Mouse (Mus musculus): ENCODE data around the gene A830005F24Rik. TPM values are rescaled to one million over a fixed set of nuclear protein-coding genes. Genes with fewer than 3 reads are reported as not detected.
"Not testable (repeated sequence)": the region's sequence is repeated elsewhere in the genome, so short reads cannot be mapped to it uniquely, and the experiment has no call there.

The A830005F24Rik gene
- polyA plus RNA-seq, 1 experiment from 2014 or later, result 2.3 TPM

DNA sequence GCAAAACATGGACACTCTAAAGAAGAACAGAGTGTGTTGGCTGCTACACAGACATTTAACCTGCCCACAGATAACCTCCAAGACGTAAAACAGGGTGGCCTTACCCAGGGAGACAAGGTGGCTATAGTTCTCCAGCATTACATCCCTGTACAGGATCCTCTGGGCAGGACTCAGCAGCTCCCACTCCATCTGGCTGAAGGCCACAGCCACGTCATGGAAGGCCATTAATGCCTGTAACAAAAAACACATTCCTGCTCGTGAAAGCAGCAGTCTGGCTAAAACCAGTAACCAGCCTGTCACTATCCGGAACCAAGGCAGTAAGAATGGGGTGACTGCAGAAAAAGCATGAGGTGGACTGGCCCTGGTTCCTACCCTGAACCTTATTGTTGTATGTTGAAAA, 14.7 kb upstream of the A830005F24Rik start:
- Histone ChIP-seq H3K9me3 (ENCODE audit: control insufficient read depth, low read length) (no peaks in the 10 kb centered on the region; the same call in 1 of the 2 replicates), H3K9ac (ENCODE audit: low read length) (no peak overlapping the region), H3K36me3 (ENCODE audit: control insufficient read depth, insufficient read depth, low read length) (no peaks in the 10 kb centered on the region; the same call in 1 of the 2 replicates), H3K27me3 (ENCODE audit: control insufficient read depth, insufficient read depth, low read length) (no peaks in the 10 kb centered on the region), H3K4me1 (replicated peaks; ENCODE audit: control insufficient read depth, insufficient read depth, low read length) (peaks cover 7% of the 10 kb centered on the region; the same call in 1 of the 2 replicates), H3K4me2 (ENCODE audit: low read depth, low read length, severe bottlenecking) (no peak overlapping the region), H3K27ac (ENCODE audit: low read depth, low read length) (no peak overlapping the region), H3K4me3 (ENCODE audit: low read depth, low read length) (no peak overlapping the region)
- WGBS, result 79% methylated on average over 4 of the region's 4 CpGs
- DNase-seq (ENCODE audit: low spot score), result no peak
- ATAC-seq (replicated peaks; ENCODE audit: low FRiP score), result no peak

DNA sequence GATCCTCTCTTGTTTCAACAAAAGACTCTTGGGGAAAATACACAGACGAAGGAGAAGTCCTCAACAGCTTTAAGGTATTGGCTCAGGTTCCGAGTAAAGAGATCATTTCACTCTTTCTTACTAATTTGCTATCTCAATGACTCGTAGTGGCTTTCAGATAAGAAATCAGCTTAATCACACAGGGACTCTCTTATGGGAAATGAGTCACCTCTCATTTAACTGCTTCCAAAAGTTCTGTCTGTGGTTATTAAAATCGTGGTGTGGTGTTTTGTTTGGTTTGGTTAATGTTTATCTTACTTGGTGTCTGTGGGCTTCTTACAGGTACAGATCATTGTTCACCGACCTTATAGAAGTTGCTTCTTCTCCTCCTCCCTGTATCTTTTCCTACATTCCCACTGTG, 10.9 kb upstream of the A830005F24Rik start:
- H3K4me1 ChIP-seq (replicated peaks; ENCODE audit: control insufficient read depth, insufficient read depth, low read length), result peaks cover 7% of the 10 kb centered on the region; the same call in 1 of the 2 replicates

DNA sequence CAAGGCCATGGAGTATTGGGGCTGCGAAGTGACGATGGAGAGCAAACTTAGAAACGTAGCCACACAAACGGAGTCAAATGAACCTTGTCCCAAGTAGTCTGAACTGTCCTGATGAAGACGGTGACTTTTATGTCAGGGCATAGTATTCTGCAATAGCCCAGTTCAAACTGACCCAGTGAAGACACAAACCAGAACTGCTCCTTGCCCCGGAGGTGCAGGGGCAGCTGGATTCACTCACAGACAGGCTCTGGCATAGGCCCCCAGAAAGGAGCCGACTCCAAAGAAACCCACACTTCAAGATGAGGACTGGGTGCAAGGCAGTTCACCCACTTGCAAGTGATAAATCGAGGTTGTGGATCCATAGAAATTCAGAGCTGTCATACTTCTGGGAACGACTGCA, 4.7 kb upstream of the A830005F24Rik start:
- 91% methylated on average over 9 of the region's 9 CpGs for WGBS
- Histone ChIP-seq H3K9ac (ENCODE audit: low read length) (no peak overlapping the region), H3K27ac (ENCODE audit: low read depth, low read length) (no peak overlapping the region), H3K4me1 (replicated peaks; ENCODE audit: control insufficient read depth, insufficient read depth, low read length) (no peaks in the 10 kb centered on the region; the same call in 1 of the 2 replicates), H3K4me2 (ENCODE audit: low read depth, low read length, severe bottlenecking) (no peak overlapping the region), H3K27me3 (ENCODE audit: control insufficient read depth, insufficient read depth, low read length) (no peaks in the 10 kb centered on the region), H3K9me3 (ENCODE audit: control insufficient read depth, low read length) (no peaks in the 10 kb centered on the region), H3K4me3 (ENCODE audit: low read depth, low read length) (no peak overlapping the region), H3K36me3 (ENCODE audit: control insufficient read depth, insufficient read depth, low read length) (no peaks in the 10 kb centered on the region; the same call in 1 of the 2 replicates)
- ATAC-seq (replicated peaks; ENCODE audit: low FRiP score) (no peak), DNase-seq (ENCODE audit: low spot score) (no peak)

More for the DNA sequence above, 10.9 kb upstream of the A830005F24Rik start:
- no peak for ATAC-seq (replicated peaks; ENCODE audit: low FRiP score)
- Histone ChIP-seq H3K4me2 (ENCODE audit: low read depth, low read length, severe bottlenecking) (no peak overlapping the region), H3K9ac (ENCODE audit: low read length) (no peak overlapping the region), H3K9me3 (ENCODE audit: control insufficient read depth, low read length) (no peaks in the 10 kb centered on the region), H3K36me3 (ENCODE audit: control insufficient read depth, insufficient read depth, low read length) (no peaks in the 10 kb centered on the region; the same call in 1 of the 2 replicates), H3K27ac (ENCODE audit: low read depth, low read length) (no peak overlapping the region), H3K4me3 (ENCODE audit: low read depth, low read length) (no peak overlapping the region), H3K27me3 (ENCODE audit: control insufficient read depth, insufficient read depth, low read length) (no peaks in the 10 kb centered on the region)
- no peak for DNase-seq (ENCODE audit: low spot score)
- 62% methylated on average over 5 of the region's 5 CpGs for WGBS

DNA sequence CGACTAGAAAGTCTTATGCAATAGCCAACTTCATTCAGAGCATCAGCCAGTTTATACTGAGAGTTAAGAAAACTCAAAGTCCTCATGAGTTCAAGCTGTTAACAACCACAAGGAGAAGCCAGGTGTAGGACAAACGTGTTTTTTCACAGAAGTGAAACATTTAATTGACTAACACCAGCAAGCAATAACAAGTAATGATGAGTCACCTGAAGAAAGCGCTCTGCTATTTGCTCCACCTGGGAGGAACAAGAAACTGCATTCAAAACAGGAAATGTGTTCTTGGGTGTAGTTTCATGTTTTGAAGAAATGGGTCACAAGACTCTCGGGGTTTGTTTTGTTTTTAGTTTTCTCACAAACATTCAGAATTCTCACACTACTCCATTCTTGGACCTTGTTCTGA, 2.5 kb downstream of the A830005F24Rik start:
- no peaks in the 10 kb centered on the region for H3K36me3 ChIP-seq (ENCODE audit: control insufficient read depth, insufficient read depth, low read length)
- DNase-seq (ENCODE audit: low spot score) (no peak), ATAC-seq (replicated peaks; ENCODE audit: low FRiP score) (no peak)
- no peaks in the 10 kb centered on the region; the same call in 1 of the 2 replicates for H3K4me1 ChIP-seq (replicated peaks; ENCODE audit: control insufficient read depth, insufficient read depth, low read length)
- H3K27me3 ChIP-seq (ENCODE audit: control insufficient read depth, insufficient read depth, low read length), result no peaks in the 10 kb centered on the region
- H3K27ac ChIP-seq (ENCODE audit: low read depth, low read length), result no peak overlapping the region
- no peak overlapping the region for H3K9ac ChIP-seq (ENCODE audit: low read length)
- 88% methylated on average over 4 of the region's 4 CpGs for WGBS
- no peak overlapping the region for H3K4me2 ChIP-seq (ENCODE audit: low read depth, low read length, severe bottlenecking)
- H3K4me3 ChIP-seq (ENCODE audit: low read depth, low read length), result no peak overlapping the region
- no peaks in the 10 kb centered on the region; the same call in 1 of the 2 replicates for H3K9me3 ChIP-seq (ENCODE audit: control insufficient read depth, low read length)

DNA sequence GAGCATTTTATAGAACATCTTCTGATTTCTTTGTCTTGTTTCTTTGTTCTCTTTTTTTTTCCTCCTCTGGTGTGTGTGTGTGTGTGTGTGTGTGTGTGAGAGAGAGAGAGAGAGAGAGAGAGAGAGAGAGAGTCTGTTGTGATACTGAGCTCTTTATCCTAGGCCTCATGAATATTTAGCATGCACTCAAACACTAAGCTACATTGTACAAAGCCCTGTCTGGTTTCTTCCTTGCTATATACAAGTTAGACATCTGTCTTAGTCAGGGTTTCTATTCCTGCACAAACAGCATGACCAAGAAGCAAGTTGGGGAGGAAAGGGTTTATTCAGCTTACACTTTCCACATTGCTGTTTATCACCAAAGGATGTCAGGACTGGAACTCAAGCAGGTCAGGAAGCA, 5.8 kb downstream of the A830005F24Rik start:
- not testable (repeated sequence) for H3K27ac ChIP-seq (ENCODE audit: low read depth, low read length); DNase-seq (ENCODE audit: low spot score); H3K4me2 ChIP-seq (ENCODE audit: low read depth, low read length, severe bottlenecking); H3K36me3 ChIP-seq (ENCODE audit: control insufficient read depth, insufficient read depth, low read length); H3K4me1 ChIP-seq (replicated peaks; ENCODE audit: control insufficient read depth, insufficient read depth, low read length); H3K4me3 ChIP-seq (ENCODE audit: low read depth, low read length); H3K27me3 ChIP-seq (ENCODE audit: control insufficient read depth, insufficient read depth, low read length); H3K9me3 ChIP-seq (ENCODE audit: control insufficient read depth, low read length); ATAC-seq (replicated peaks; ENCODE audit: low FRiP score); H3K9ac ChIP-seq (ENCODE audit: low read length)

DNA sequence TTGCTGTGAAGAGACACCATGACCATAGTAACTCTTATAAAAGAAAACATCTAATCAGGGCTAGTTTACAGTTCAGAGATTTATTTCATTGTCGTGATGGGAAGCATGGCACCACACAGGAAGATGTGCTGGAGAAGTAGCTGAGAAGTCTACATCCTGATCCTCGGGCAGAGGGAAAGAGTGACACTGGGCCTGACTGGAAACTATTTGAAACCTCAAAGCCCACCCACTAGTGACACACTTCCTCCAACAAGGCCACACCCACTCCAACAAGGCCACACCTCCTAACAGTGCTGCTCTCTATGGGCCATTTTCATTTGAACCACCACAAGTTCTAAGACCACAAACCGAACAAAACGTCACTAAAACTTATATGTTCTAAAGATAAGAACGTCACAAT, 12.4 kb downstream of the A830005F24Rik start:
- Histone ChIP-seq H3K4me1 (replicated peaks; ENCODE audit: control insufficient read depth, insufficient read depth, low read length) (0 out of 2 replicates have a peak, but pooled peaks cover 2% of the 10 kb centered on the region), H3K4me3 (ENCODE audit: low read depth, low read length) (no peak overlapping the region), H3K27me3 (ENCODE audit: control insufficient read depth, insufficient read depth, low read length) (no peaks in the 10 kb centered on the region), H3K4me2 (ENCODE audit: low read depth, low read length, severe bottlenecking) (no peak overlapping the region), H3K27ac (ENCODE audit: low read depth, low read length) (no peak overlapping the region), H3K9me3 (ENCODE audit: control insufficient read depth, low read length) (no peaks in the 10 kb centered on the region), H3K36me3 (ENCODE audit: control insufficient read depth, insufficient read depth, low read length) (no peaks in the 10 kb centered on the region), H3K9ac (ENCODE audit: low read length) (no peak overlapping the region)
- ATAC-seq (replicated peaks; ENCODE audit: low FRiP score) (no peak), DNase-seq (ENCODE audit: low spot score) (no peak)
- WGBS, result 77% methylated on average over 5 of the region's 5 CpGs

DNA sequence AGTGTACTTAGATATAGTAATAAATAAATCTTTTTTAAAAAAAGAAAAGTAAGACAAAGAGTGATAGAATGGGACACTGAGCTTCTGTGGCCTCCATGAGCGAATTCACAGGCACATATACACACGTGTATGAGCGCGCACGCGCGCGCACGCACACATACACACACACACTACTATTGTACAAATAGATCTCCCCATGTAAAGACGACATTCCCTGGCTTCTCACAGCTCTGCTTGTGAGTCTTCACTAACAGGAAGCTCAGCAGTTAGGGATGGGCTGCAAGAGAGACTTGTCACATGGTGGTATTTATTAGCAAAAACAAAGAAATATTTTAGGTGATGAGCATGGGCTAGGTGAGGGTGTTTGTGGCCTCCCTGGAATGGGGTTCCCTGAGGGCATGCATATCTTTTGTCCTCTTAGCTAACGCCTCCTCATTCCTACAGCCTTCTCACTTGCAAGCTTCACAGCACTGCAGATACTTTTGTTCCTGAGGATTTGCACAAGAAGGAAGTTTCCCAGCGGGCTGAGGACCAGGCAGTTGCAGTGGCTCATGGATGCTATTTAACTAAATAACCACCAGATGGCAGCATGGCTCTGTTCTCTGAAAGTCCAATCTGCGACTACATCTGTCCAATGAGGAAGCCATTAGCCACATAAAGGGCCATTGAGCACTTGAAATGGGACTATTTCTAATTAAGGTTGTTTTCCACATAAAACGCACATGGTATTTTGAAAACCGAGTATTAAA, 14.9 kb downstream of the A830005F24Rik start:
- H3K4me1 ChIP-seq (replicated peaks; ENCODE audit: control insufficient read depth, insufficient read depth, low read length), result 0 out of 2 replicates have a peak, but pooled peaks cover 2% of the 10 kb centered on the region
- ATAC-seq (replicated peaks; ENCODE audit: low FRiP score) (no peak; the same call in 1 of the 2 replicates), DNase-seq (ENCODE audit: low spot score) (peak; percentile 73)
- H3K27ac ChIP-seq (ENCODE audit: low read depth, low read length), result no peak overlapping the region
- 56% methylated on average over 15 of the region's 15 CpGs for WGBS
- no peak overlapping the region for H3K4me3 ChIP-seq (ENCODE audit: low read depth, low read length)
- H3K27me3 ChIP-seq (ENCODE audit: control insufficient read depth, insufficient read depth, low read length), result no peaks in the 10 kb centered on the region
- H3K36me3 ChIP-seq (ENCODE audit: control insufficient read depth, insufficient read depth, low read length), result no peaks in the 10 kb centered on the region
- H3K9ac ChIP-seq (ENCODE audit: low read length), result no peak overlapping the region
- no peaks in the 10 kb centered on the region for H3K9me3 ChIP-seq (ENCODE audit: control insufficient read depth, low read length)
- H3K4me2 ChIP-seq (ENCODE audit: low read depth, low read length, severe bottlenecking), result no peak overlapping the region

DNA sequence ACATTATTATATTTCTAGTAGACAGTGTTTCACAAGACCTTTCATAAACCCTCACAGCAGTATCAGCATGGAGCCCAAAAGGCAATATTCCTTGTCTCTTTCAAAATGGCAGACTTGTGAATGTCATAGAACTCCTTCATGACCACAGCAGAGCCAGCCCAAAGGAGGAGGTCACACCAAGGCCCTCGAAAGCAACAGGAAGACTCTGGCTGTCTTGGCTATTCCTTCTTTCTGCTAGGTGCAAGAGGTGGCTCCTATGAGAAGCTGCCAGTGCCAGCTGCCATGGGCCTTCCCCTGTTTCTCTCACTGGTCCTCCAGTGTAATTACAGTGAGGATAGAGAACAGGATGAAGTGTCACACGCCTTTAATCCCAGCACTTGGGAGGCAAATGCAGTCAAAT, 15.7 kb downstream of the A830005F24Rik start:
- no peak overlapping the region for H3K4me2 ChIP-seq (ENCODE audit: low read depth, low read length, severe bottlenecking)
- no peak for DNase-seq (ENCODE audit: low spot score)
- no peaks in the 10 kb centered on the region for H3K36me3 ChIP-seq (ENCODE audit: control insufficient read depth, insufficient read depth, low read length)
- H3K4me3 ChIP-seq (ENCODE audit: low read depth, low read length), result no peak overlapping the region
- WGBS, result 49% methylated on average over 2 of the region's 2 CpGs
- no peak overlapping the region for H3K9ac ChIP-seq (ENCODE audit: low read length)
- no peak for ATAC-seq (replicated peaks; ENCODE audit: low FRiP score)
- no peaks in the 10 kb centered on the region for H3K27me3 ChIP-seq (ENCODE audit: control insufficient read depth, insufficient read depth, low read length)
- no peaks in the 10 kb centered on the region for H3K9me3 ChIP-seq (ENCODE audit: control insufficient read depth, low read length)
- H3K4me1 ChIP-seq (replicated peaks; ENCODE audit: control insufficient read depth, insufficient read depth, low read length), result 0 out of 2 replicates have a peak, but pooled peaks cover 2% of the 10 kb centered on the region
- no peak overlapping the region for H3K27ac ChIP-seq (ENCODE audit: low read depth, low read length)

DNA sequence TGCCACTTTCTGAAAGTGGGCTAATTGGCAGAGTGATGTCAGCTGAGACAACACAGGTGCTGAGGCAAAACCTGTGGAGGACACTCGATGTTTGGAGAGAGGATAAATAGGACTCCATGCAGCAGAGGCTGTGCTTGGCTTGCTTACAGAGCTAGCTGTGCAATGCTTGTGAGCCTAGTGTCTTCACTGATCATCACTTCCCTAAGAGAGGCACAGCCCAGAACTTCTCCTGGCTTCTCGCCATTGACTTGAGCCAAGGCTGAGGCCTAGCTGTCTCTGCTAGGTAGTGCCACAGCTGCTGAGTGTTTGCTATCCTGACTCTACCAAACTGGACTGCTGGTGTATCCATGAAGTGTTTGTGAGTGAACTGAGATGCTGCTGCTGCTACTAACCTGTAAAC, 17.3 kb downstream of the A830005F24Rik start:
- 71% methylated on average over 2 of the region's 2 CpGs for WGBS
- Histone ChIP-seq H3K4me1 (replicated peaks; ENCODE audit: control insufficient read depth, insufficient read depth, low read length) (0 out of 2 replicates have a peak, but pooled peaks cover 2% of the 10 kb centered on the region), H3K27ac (ENCODE audit: low read depth, low read length) (no peak overlapping the region), H3K9ac (ENCODE audit: low read length) (no peak overlapping the region), H3K4me2 (ENCODE audit: low read depth, low read length, severe bottlenecking) (no peak overlapping the region), H3K9me3 (ENCODE audit: control insufficient read depth, low read length) (no peaks in the 10 kb centered on the region), H3K27me3 (ENCODE audit: control insufficient read depth, insufficient read depth, low read length) (no peaks in the 10 kb centered on the region), H3K36me3 (ENCODE audit: control insufficient read depth, insufficient read depth, low read length) (no peaks in the 10 kb centered on the region), H3K4me3 (ENCODE audit: low read depth, low read length) (no peak overlapping the region)
- DNase-seq (ENCODE audit: low spot score) (no peak), ATAC-seq (replicated peaks; ENCODE audit: low FRiP score) (no peak)
